Mouse (Mus musculus) hindbrain, embryonic 16.5 days (tissue): ENCODE results near the gene Prcc. TPM values are rescaled to one million over a fixed set of nuclear protein-coding genes. Genes with fewer than 3 reads are reported as not detected.
"Not testable (repeated sequence)": the region's sequence is repeated elsewhere in the genome, so short reads cannot be mapped to it uniquely, and the experiment has no call there.

Experiments used
- ATAC-seq: fragments of 200-750 bp; cut with Nextera tagmentation; 2 replicates; pipeline ENCODE4 v1.8.0; 2017; ENCODE audit warnings: moderate TSS enrichment, moderate library complexity
- H3K27ac ChIP-seq: fragments of 300-500 bp; sonication (generic); 2 replicates; pipeline ENCODE4 v1.5.1; 2014; ENCODE audit warnings: low read depth, mild to moderate bottlenecking, control low read depth, low read length, moderate library complexity
- H3K27me3 ChIP-seq: fragments of 300-500 bp; sonication (generic); replicated peaks from 2 replicates; pipeline ENCODE4 v1.6.1; 2014; ENCODE audit warnings: low read length; ENCODE audit not compliant: control insufficient read depth, insufficient read depth
- H3K36me3 ChIP-seq: fragments of 300-500 bp; sonication (generic); 2 replicates; pipeline ENCODE4 v1.6.1; 2014; ENCODE audit warnings: mild to moderate bottlenecking, low read length, moderate library complexity, mixed read lengths; ENCODE audit not compliant: control insufficient read depth, insufficient read depth
- H3K4me1 ChIP-seq: fragments of 300-500 bp; sonication (generic); 2 replicates; pipeline ENCODE4 v1.6.1; 2014; ENCODE audit warnings: low read depth, low read length; ENCODE audit not compliant: control insufficient read depth, insufficient read depth
- H3K4me2 ChIP-seq: fragments of 300-500 bp; sonication (generic); 2 replicates; pipeline ENCODE4 v1.6.1; 2014; ENCODE audit warnings: mild to moderate bottlenecking, low read length, control low read depth, moderate library complexity
- H3K4me3 ChIP-seq: fragments of 300-500 bp; sonication (generic); 2 replicates; pipeline ENCODE4 v1.5.1; 2014; ENCODE audit warnings: mild to moderate bottlenecking, low read length, control low read depth, moderate library complexity
- H3K9ac ChIP-seq: fragments of 300-500 bp; sonication (generic); 2 replicates; pipeline ENCODE4 v1.6.1; 2014; ENCODE audit warnings: low read depth, mild to moderate bottlenecking, control low read depth, low read length, moderate library complexity
- H3K9me3 ChIP-seq: fragments of 300-500 bp; sonication (generic); 2 replicates; pipeline ENCODE4 v1.6.1; 2014; ENCODE audit warnings: mild to moderate bottlenecking, low read length, moderate library complexity; ENCODE audit not compliant: control insufficient read depth
- WGBS: fragments of 180-500 bp; shearing (Covaris S2); extraction: QIAGEN DNeasy Blood & Tissue Kit; methylation state at CpG from one replicate; pipeline ENCODE4 v1.1.7; 2014; 5-methylcytosine and 5-hydroxymethylcytosine counted together
- polyA plus RNA-seq: library from polyadenylated mRNA; unstranded; fragments of >200 nt; fragmentation: Nextera tagmentation; extraction: Ambion mirVana; gene quantifications from 2 replicates; pipeline ENCODE4 v1.2.1, GENCODE M21; 2015

Gene Prcc
- polyA plus RNA-seq, 1 experiment from 2014 or later, result 13.9 TPM

DNA sequence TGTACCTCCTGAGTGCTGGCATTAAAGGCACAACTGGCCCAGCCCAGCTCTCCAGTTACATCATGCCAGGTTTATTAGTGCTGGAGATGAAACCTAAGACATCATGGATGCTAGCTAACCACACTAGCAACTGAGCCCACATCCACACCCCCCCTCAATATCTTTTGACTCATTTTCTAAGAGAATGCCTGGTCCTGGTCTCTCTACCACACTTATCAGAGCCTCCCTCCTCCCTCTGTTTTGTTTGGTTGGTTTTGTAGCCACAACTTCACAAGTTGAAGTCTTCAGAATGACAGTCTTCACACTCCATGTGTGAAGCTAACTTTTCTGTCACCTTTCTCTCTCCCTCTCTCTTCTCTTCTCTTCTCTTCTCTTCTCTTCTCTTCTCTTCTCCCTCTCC, 44.5 kb downstream of the Prcc start:
- H3K9me3 ChIP-seq, result no peaks in the 10 kb centered on the region
- H3K36me3 ChIP-seq, result no peaks in the 10 kb centered on the region
- H3K27me3 ChIP-seq, result no peaks in the 10 kb centered on the region
- no peak overlapping the region for H3K4me3 ChIP-seq
- no peak overlapping the region for H3K4me2 ChIP-seq
- H3K27ac ChIP-seq, result no peak overlapping the region
- ATAC-seq, result no peak
- H3K4me1 ChIP-seq, result no peaks in the 10 kb centered on the region
- H3K9ac ChIP-seq, result no peak overlapping the region

DNA sequence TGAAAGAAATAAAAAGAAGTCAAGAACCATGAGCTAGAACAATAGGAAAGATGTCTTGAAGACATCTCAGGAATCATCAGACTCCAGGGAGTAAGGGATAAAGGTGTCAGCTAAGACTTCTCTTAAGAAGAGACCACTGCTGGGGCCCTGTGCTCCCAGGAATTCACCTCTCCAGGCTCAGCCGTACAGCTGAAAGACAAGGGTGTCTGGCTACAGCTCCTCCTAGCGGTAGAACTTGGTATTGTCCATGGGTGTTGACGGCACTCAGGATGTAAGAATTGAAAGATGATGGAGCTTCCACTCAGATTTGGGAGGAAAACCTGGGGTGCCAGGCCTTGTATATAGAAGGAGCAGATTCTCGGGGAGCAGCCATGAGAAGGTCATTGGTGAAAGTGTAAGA, 46.8 kb downstream of the Prcc start:
- no peak overlapping the region for H3K27ac ChIP-seq
- H3K9ac ChIP-seq, result no peak overlapping the region
- no peak overlapping the region for H3K4me2 ChIP-seq
- 4% methylated on average over 4 of the region's 4 CpGs for WGBS
- H3K27me3 ChIP-seq, result no peaks in the 10 kb centered on the region
- no peaks in the 10 kb centered on the region for H3K9me3 ChIP-seq
- H3K4me1 ChIP-seq, result no peaks in the 10 kb centered on the region
- no peaks in the 10 kb centered on the region for H3K36me3 ChIP-seq
- no peak overlapping the region for H3K4me3 ChIP-seq
- no peak for ATAC-seq

DNA sequence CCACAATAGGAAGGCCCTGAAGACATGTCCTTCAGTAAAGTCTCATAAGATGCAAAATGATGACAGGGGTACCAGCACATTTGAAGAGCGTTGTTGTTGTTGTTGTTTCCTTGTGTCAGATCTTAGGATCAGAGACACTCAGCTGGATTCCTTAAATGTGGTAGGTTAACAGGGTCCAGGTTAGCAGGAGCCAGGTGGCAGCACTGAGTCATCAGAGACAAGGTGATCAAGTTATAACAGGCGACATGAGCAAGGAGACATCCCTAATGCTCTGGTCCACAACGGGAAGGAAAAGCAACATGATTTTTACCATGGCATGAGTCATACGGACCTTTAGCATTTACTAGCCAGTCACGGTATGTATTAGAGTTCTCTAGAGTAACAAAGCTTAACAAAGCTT, 51.9 kb downstream of the Prcc start:
- ATAC-seq, result no peak
- Histone ChIP-seq H3K27me3 (no peaks in the 10 kb centered on the region), H3K4me3 (no peak overlapping the region), H3K36me3 (no peaks in the 10 kb centered on the region), H3K9ac (no peak overlapping the region), H3K9me3 (no peaks in the 10 kb centered on the region), H3K4me2 (no peak overlapping the region), H3K4me1 (no peaks in the 10 kb centered on the region), H3K27ac (no peak overlapping the region)
- WGBS, result 73% methylated on average over 5 of the region's 5 CpGs

DNA sequence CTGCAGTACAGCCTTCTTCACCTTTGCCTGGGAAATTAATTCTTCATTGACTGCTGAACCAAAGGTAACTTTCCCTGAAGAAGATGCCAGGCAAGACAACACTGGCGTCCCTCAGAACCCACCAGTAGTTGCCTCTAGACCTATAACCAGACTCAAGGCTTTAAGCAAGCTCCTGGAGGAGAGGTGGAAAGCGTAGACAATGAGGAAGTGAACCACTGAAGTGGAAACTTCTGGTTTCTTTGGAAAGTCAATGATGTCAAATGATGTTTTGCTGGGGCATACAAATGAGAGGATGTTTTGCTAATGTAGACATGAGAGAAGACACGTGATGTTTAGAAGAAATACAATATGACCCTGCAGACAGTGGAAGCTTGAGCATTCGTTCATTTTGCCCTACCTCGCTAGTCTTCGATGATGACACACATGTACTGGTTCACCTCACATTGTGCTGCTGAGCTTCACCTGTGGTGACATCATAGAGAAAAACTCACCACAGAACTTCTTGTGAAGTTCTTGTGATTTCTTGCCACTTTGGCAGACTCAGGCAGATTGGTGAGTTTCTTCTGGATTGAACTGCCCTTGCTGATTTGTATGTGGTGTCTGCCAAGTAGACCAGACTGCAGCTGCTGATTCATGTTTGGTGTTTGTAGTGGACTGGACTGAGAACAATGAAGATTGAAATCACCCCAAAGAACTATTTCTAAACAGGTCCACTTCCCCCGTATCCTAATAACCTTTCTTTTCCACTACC, 53.1 kb downstream of the Prcc start:
- H3K4me2 ChIP-seq, result no peak overlapping the region
- H3K9me3 ChIP-seq, result no peaks in the 10 kb centered on the region
- no peak overlapping the region for H3K27ac ChIP-seq
- ATAC-seq, result no peak
- no peaks in the 10 kb centered on the region for H3K4me1 ChIP-seq
- no peak overlapping the region for H3K4me3 ChIP-seq
- no peaks in the 10 kb centered on the region for H3K36me3 ChIP-seq
- H3K9ac ChIP-seq, result no peak overlapping the region
- 80% methylated on average over 7 of the region's 7 CpGs for WGBS
- H3K27me3 ChIP-seq, result no peaks in the 10 kb centered on the region

DNA sequence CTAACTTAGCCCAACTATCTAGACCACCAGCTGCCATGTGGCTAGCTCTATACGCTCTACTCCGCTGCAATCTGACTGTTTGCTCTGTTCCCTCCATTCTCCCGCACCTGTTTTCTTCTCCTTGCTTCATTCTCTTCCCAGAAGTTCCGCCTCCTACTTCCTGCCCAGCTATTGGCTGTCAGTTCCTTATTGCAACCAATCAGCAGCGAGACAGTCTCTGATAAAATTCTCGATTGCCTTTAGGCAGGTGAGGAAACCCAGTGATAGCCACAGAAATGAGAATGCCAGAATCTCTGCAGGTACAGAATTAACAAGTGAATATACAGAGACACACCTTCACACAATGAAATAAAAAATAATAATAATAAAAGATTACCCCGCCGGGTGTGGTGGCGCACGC, 56.4 kb downstream of the Prcc start:
- Histone ChIP-seq H3K4me2 (no peak overlapping the region), H3K36me3 (no peaks in the 10 kb centered on the region), H3K27ac (no peak overlapping the region), H3K4me1 (no peaks in the 10 kb centered on the region), H3K9ac (no peak overlapping the region), H3K9me3 (no peaks in the 10 kb centered on the region), H3K27me3 (no peaks in the 10 kb centered on the region), H3K4me3 (no peak overlapping the region)
- no peak for ATAC-seq
- 56% methylated on average over 10 of the region's 10 CpGs for WGBS

DNA sequence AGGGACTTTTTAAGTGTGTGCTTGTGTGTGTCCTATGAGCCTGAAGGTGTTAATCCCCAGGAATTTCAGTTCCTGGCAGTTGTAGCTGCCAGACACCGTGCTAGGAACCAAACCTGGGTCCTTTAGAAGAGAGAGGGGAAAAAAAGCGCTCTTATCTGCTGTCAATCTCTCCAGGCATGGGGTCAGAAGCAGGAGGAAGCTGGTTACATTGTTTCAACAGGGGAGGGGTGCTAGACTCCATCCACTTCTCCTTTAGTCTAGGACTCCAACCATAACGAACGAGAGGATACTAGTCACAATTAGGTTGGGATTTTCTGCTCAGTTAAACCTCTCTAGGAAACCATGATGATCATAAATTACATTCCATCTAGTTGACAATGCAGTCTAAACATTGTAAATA, 57.0 kb downstream of the Prcc start:
- Histone ChIP-seq H3K9me3 (no peaks in the 10 kb centered on the region), H3K27ac (no peak overlapping the region), H3K27me3 (no peaks in the 10 kb centered on the region), H3K4me1 (no peaks in the 10 kb centered on the region), H3K36me3 (no peaks in the 10 kb centered on the region), H3K4me2 (no peak overlapping the region), H3K4me3 (no peak overlapping the region), H3K9ac (no peak overlapping the region)
- 47% methylated on average over 4 of the region's 4 CpGs for WGBS
- ATAC-seq, result no peak

DNA sequence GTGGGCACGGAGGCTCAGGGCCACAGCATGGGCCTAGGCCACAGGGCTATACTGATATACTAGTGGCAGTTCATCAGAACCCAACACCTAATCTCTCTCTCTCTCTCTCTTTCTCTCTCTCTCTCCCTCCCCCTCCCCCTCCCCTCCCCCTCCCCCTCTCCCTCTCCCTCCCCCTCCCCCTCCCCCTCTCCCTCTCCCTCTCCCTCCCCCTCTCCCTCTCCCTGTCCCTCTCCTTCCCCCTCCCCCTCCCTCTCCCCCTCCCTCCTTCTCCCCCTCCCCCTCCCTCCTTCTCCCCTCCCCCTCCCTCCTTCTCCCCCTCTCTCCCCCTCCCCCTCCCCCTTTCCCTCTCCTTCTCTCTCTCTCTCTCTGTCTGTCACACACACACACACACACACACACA, 61.2 kb downstream of the Prcc start, which contains the start of gene Pear1:
Pear1 (minus strand) TSS at position 101 of the 400 bp plus-strand sequence.
- not testable (repeated sequence) for H3K36me3 ChIP-seq, H3K4me3 ChIP-seq, H3K9me3 ChIP-seq, H3K4me1 ChIP-seq, H3K4me2 ChIP-seq, H3K27ac ChIP-seq, ATAC-seq, H3K9ac ChIP-seq, H3K27me3 ChIP-seq
- 82% methylated on average over 1 of the region's 1 CpGs for WGBS

DNA sequence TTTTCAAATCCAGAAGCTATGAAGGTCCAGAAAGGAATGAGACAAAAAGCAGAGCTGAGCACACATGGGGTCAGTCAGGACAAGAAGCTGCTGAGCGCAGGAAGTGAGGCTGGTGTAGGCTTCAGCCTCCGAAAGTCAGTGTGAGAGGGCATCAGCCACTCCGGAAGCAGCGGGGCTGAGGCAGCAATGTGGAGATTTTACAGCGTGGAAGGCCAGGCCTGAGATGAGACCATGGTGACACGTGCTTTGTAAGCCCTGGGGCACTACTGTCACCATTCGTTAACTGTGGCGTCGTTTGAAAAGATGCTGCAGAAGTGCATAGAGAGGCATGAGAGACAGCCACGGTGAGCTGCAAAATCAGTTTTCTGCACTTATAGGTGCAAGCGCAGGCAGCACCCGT, 67.2 kb downstream of the Prcc start:
- H3K27ac ChIP-seq, result no peak overlapping the region
- H3K9me3 ChIP-seq, result no peaks in the 10 kb centered on the region; the same call in 1 of the 2 replicates
- H3K4me3 ChIP-seq, result no peak overlapping the region
- peak; percentile 19; the same call in 1 of the 2 replicates for ATAC-seq
- 55% methylated on average over 12 of the region's 12 CpGs for WGBS
- no peaks in the 10 kb centered on the region for H3K27me3 ChIP-seq
- peaks cover 3% of the 10 kb centered on the region; the same call in 1 of the 2 replicates for H3K4me1 ChIP-seq
- H3K4me2 ChIP-seq, result no peak overlapping the region
- no peaks in the 10 kb centered on the region for H3K36me3 ChIP-seq
- H3K9ac ChIP-seq, result no peak overlapping the region

DNA sequence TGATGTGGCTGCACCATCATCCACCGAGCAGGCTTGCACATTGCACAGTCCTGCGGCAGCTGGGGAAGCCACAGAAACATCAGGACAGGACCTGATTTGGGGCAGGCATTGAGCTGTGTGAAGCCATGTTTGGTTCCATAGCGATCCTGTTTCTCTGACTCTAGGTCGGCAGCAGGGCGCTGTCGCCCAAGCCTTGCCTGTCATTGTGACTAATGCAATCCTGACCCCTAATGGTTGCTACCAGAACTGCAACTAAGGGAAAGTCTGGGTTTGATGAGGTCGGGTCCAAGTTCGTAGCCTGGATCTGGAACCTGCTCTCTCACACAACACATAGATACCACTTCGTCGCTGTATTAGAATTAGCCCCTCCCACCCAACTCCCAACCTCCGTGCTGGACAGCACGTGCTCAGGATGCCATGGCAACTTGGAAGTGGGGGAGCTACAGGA, 68.7 kb downstream of the Prcc start:
- H3K4me2 ChIP-seq, result 0 out of 2 replicates have a peak overlapping the region, but pooled peaks have one; percentile 2
- H3K27ac ChIP-seq, result no peak overlapping the region
- H3K9ac ChIP-seq, result no peak overlapping the region
- WGBS, result 5% methylated on average over 12 of the region's 12 CpGs
- peaks cover 3% of the 10 kb centered on the region; the same call in 1 of the 2 replicates for H3K4me1 ChIP-seq
- no peaks in the 10 kb centered on the region for H3K27me3 ChIP-seq
- peak; percentile 67; the same call in 1 of the 2 replicates for ATAC-seq
- H3K36me3 ChIP-seq, result no peaks in the 10 kb centered on the region
- H3K9me3 ChIP-seq, result no peaks in the 10 kb centered on the region
- no peak overlapping the region for H3K4me3 ChIP-seq
